Mouse (Mus musculus) heart, adult 9 months (tissue): ENCODE data around the gene Znhit2.
"Not testable (repeated sequence)": the region's sequence is repeated elsewhere in the genome, so short reads cannot be mapped to it uniquely, and the experiment has no call there.

Experiments
- DNase-seq, 2 experiments: peaks; one replicate each; pipeline ENCODE4 v3.0.0; 2022; ENCODE audit warnings: low spot score in 2 of 2

Gene Znhit2

DNA sequence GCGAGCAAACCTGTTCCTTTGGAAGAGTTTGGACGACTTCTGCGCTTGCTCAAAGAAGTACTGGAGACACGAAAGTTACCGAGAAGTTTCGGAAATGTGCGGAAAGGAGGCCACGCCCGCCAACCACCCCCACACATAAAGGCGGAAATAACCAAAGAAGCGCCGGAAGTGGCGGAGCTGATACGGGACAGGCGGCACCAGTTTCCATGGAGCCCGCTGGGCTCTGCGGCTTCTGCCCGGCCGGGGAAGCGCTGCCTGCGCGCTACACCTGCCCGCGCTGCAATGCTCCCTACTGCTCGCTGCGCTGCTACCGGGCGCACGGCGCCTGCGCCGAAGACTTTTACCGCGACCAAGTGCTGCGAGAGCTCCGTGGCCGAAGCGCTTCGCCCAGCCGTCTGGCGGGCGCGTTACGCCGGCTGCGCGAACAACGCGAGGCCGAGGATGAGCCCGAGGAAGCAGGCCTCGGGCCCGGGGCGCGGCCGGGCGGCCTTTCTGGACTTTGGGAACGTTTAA is at the start of gene Znhit2:
TSS of gene Znhit2 (plus strand) at position 172 of the 513 bp plus-strand sequence.
- DNase-seq: peak; percentile 94 to 97

DNA sequence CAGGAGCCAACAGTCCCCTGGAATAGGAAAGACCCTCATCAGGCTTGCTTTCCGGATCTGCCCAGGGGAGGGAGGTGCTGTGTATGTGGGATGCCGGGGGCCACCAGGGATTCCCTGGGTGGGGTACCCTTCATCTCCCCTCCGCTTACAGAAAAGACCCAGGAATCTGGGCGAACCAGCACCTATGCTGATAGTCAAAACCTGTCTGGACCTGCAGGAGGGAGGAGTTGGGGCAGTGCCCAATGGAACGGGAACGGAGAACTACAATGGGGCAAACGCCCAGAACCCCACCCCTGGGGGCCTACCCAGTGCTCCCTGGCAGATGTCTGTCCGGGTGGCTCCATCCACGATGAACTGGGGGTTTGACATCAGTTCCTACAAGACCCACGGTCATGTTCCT is 47.3 kb upstream of the Znhit2 start:
- DNase-seq: no peak

DNA sequence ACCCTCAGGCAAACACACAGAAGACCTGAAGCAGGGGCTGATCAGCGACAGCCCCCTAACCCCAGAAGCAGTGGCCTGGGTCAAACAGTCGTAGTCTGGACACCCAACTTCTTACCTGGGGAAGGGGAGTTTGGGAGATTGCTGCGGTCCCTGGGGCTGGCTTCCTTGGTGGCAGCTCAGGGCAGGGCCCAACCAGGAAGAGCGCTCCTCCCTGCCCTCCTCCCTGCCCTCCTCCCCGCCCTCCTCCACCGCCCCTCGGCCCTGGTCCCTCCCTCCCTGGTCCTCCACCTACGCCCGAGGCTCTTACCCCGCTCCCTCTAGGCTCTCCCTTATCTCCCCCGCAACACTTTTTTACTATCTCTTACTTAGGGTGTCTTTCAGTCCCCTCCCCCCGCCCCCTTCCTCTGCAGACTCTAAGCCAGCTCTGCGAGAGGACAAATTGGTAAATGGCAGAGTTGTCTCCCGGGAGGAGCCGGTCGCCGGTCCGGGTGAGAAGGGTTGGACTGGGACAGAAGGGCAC is 45.9 kb upstream of the Znhit2 start:
- DNase-seq: peak in 1 of 2 experiments; percentile 43

DNA sequence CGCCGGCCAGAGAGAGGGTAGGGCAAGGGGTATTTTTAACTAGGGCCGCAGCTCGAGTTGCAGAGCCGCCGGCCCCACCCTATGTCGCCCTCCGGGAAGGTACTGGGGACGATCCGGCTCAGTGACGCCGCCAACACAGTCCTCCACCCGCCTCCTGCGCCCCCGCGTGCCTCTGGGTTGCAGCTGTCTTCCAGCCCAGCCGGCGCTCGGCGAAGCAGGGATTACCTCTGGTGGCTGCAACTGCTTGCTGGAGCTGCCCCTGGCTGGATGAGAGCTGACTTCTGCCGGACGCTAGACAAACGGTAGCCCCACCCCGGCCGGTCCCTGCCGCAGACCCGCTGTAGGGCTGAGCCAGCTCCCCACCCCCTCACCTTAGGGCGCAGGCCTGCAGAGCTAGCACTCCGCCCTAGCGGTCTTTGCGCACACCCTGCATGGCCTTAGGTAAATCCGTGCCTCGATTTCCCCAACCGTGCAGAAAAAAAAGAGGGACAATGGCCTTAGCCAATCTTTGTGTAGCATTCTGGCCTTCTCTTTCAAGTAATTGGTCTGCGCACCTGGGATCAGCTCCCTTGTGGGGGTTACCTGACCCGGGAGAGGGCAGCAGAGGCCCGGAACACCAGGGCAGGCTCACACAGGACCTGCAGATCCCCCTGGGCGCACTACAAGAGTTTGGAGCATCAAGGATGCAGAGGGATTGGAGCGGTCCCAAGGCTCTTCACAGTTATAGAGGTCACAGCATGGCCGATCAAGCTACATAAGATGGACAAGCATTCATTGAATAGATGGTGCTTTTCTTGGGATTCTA is 45.3 kb upstream of the Znhit2 start, which contains the start of gene Capn1:
TSS of gene Capn1 (minus strand) at position 387 of the 805 bp plus-strand sequence.
- DNase-seq: peak; percentile 72 to 74

DNA sequence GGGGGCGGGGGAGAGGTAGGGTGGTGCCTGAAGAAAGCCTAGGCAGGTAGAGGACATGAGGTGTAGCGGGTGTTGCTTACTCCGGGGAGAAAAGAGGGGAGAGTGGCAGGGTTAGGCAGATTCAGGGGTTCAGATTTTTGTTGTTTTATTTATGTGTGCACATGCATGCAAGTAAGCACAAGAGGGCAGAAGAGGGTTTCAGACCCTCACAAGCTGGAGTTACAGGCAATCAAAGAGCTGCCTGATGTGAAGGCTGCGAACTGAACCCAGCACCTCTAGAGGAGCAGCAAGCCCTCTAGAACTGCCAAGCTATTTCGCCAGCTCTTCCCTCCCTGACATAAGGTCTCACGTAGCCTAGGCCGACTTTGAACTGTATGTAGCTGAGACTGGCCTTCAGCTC is 44.5 kb upstream of the Znhit2 start:
- DNase-seq: no peak

DNA sequence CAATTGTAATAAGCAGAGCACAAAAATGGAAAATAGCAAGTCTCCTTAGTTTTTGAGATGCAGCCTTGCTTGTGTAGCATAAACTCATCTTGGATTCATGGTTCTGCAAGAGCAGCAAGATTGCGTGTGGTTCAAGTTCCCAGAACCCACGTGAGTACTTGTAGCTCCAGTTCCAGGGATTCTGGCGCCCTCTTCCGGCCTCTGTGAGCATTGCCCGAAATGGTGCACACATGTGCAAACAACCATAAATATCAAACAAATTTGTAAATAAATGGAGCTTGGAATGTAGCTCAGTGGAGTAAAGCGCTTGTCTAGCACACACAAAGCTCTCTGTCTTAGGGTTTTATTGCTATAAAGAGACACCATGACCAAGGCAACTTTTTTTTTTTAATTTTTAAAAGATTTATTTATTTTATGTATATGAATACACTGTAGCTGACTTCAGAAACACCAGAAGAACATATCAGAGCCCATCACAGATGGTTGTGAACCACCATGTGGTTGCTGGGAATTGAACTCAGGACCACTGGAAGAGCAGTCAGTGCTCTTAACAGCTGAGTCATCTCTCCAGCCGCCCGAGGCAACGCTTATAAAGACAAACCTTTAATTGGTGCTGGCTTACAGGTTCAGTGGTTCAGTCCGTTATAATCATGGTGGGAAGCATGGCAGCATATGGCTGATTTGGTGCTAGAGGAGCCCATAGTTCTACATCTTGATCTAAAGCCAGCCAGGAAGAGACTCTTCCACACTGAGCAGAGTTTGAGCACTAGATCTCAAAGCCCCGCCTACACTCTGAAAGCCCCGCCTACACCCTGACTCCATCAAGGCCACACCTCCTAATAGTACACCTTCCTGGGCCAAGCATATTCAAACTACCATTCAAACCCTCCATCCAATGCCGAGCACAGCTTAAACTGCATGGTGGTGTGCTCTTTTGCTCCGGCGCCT is 42.6 kb upstream of the Znhit2 start:
- DNase-seq: peak; percentile 53 to 84

DNA sequence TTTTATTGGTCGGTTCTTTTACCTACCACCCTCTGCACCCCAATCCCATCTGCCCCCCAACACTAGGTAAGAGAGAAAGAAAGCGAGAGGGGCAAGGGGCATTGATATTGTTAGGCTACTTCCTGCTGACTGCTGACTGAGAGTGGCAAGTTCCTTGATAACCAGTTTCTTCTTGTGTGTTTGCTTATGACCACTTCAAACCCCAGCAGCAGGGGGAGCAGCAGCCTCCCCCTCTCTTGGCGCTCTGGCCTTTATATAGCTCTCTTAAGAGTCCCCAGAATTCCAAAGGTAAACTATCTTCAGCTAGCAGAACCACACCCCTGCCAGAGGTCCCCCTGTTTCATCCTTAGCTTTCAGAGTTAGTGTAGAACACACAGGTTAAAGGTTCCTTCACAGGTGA is 40.7 kb upstream of the Znhit2 start:
- no peak for DNase-seq

DNA sequence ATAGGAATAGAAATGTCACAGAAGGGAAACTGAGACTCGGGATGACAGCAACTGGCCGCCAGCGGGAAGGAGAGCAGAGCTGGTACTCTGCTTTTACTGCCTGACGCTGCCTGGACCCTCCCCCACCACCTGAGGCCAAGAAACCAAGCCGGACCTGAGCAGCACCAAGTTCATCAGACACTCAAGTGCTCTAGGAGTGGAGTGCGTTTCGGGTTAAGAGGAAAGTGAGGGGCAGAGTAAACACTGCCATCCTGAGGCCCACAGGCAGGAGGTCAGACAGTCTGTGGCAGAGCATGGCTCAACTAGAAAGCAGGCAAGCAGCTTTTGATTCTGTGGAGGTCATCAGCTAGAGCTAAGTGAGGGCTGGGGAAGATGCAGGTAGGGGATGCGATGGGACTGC is 37.9 kb upstream of the Znhit2 start:
- DNase-seq: no peak

DNA sequence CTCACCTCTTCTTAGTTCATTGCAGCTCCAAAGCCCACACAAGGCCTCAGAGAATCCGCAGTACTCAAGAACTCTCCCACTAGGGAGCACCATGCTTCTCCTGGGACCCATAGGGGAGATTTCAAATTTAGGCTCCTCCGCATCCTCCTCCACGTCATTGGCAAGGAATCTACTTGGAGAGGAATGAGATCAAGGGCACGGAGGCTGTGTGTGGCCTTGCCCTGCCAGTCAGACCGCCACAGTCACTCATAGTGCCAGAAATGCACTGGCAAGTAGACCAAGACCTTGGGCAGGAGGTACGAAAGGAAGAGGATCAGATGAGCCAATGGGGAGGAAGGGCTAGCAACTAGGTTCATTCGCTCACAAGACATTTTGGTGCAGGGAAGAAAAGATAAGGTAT is 37.1 kb upstream of the Znhit2 start:
- no peak for DNase-seq

DNA sequence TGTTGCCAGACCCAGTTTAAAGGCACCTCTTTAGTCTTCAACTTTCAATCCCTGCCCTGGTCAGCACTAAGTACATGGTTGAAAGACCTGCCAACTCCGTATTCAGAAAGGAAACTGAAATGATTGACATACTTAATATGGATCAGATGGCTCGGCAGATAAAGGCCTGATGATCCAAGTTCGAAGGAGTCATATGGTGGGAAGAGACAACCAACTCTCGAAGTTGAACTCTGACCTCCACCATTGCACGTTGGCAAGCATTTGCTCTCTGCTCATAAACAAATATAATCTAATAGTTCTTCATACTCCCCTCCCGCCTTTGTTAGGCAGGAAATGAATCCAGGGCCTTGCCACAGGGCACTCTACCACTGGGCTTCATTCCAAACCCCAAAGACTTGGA is 32.0 kb upstream of the Znhit2 start:
- DNase-seq: no peak

DNA sequence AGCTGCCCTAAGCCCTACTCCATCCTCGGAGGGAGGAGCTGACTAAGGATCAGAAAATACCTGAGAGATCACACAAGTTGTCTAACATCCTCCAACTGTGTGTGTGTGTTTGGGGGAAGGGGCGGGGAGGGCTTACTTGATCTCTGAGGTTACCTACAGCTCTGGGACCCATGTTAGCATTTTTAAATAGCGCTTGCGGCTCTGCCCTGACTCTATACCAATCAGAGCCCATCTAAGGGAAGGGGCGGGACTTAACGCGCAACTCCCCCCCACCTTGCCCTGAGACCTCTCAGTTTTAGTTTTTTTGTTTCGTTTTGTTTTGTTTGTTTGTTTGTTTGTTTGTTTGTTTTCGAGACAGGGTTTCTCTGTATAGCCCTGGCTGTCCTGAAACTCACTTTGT is 31.6 kb upstream of the Znhit2 start:
- DNase-seq: no peak

DNA sequence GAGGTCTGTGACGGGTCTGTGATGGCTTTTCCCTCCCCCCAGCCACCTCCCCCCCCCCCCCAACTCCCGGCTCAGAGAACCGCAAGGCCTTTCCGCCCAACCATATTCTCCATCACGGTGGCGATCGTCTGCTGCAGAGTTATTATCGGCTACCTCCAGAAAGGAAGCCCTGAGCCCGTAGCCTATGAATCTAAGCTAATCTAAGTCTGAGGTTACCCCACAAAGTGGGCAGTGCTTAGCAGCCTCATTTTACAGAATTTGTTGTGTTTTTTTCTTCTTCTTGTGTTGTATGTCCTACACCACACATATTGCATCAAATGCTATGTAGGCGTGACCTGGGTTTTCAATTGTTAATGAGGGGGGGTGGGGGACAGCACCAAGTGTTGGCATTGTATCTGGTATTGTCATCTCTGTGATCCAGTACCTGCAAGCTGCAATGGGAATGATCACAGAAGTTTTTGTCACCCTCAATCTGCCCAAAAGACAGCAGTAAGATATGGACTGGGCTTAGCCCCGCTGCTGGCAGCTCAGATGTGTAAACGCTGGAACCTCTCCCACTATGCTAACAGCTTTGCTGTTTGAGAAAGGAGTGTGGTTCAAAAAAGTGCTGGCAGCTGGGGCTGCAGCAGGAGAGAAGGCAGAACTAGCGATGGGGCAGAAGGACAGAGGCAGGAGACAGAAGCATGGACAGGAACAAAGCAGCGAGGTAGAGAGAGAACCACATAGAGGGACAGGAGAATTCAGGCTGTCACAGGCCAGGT is 30.3 kb upstream of the Znhit2 start:
- no peak for DNase-seq

DNA sequence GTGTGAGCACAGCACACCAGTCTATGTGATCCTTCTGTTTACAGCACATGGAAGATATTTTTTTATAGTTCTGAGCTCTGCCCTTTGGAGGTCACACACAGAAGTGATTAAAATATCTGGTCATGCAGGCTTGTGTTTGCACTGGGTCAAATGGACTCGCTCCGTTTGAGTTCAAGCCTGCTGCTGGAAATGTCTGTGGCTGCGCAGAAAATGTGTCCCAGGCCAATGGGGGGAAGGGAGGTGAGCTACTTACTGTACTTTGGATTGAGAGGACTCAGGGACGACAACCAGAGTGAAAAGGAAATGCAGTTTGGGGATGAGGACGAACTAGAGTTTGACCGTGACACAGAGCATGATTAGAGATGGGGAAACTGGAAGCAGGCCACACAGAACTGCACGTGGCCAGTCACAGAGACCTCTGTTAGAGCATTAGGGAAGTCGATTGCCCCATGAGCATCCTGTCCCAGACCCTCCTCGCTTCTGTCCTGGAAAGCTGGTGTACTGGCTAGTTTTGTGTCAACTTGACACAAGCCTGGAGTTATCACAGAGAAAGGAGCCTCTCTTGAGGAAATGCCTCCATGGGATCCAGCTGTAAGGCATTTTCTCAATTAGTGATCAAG is 24.9 kb upstream of the Znhit2 start:
- no peak for DNase-seq

DNA sequence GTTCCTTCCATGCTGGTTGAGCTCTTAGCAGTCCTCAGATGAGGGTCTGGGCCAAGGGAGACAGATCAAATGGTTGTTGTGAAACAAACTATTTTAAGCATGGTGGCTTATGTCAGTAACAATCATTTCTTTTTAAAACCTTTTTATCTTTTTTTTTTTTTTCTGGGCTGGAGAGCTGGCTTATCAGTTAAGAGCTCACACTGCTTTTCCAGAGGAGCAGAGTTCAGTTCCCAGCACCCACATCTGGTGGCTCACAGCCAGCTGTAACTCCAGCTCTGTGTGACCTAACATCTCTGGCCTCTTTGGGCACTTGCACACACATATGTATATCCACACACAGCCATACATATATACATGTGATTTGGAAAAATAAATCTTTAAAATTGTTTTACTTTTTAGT is 23.3 kb upstream of the Znhit2 start:
- DNase-seq: no peak

DNA sequence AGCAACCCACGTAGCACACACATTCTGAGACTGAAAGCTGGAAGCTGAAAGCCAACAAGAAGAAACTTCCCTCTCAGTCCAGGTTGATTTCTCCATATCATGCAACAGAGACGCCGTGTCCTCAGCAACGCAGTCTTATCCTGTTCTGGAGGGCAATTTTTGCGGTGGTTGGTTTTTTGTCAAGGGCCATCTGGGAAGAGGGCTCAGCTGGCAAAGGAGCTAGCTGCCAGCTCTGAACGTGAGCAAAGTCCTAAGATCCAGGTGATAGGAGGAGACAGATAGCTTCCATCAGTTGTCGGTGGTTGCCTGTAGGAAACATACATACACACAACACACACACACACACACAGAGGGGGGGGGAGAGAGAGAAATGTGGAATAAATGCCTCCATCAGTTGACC is 22.7 kb upstream of the Znhit2 start:
- DNase-seq: no peak

DNA sequence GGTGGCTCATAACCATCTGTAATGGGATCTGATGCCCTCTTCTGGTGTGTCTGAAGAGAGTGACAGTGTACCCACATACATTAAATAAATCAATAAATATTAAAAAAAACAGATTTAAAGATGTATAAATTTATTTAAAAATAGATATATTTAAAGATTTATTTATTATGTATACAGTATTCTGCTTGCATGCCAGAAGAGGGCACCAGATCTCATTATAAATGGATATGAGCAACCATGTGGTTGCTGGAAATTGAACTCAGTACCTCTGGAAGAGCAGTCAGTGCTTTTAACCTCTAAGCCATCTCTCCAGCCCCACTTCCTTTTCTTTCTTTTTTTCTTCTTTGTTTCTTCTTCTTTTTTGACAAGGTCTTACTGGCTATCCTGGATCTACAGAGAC is 21.0 kb upstream of the Znhit2 start:
- DNase-seq: no peak

DNA sequence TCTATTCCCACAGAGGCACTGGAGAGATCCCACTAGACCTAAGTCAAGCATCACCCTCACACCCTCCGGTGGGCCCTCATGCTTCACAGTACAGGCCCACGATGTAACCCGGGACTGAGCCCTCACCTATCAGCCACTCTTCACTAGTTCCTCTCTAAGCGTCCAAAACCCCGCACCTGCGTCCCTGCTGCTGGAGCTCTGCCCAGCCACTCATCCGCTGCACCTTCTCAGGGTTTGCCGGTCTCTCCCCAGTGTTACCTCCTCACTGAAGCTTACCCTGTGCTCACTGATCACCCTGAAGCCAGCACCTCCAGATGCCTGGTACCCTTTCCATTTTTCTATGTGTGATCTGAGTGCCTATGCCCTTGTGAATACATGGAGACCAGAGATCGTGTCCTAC is 18.7 kb upstream of the Znhit2 start:
- no peak for DNase-seq

DNA sequence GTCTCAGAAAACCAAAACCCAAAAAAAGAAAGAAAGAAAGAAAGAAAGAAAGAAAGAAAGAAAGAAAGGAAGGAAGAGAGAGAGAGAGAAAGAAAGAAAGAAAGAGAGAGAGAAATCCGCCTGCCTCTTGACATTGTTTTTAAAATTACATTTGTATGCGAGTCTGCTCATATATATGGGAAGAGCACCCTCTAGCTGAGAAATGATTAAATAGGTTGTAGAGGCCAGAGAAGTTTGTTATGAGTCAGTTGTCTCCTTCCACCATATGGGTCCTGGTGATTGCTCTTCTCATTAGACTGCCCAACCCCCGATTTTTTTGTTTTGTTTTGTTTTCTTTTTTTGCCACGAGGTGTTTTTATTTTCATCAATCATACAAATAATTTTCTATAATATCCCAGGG is 16.9 kb upstream of the Znhit2 start:
- not testable (repeated sequence) for DNase-seq

DNA sequence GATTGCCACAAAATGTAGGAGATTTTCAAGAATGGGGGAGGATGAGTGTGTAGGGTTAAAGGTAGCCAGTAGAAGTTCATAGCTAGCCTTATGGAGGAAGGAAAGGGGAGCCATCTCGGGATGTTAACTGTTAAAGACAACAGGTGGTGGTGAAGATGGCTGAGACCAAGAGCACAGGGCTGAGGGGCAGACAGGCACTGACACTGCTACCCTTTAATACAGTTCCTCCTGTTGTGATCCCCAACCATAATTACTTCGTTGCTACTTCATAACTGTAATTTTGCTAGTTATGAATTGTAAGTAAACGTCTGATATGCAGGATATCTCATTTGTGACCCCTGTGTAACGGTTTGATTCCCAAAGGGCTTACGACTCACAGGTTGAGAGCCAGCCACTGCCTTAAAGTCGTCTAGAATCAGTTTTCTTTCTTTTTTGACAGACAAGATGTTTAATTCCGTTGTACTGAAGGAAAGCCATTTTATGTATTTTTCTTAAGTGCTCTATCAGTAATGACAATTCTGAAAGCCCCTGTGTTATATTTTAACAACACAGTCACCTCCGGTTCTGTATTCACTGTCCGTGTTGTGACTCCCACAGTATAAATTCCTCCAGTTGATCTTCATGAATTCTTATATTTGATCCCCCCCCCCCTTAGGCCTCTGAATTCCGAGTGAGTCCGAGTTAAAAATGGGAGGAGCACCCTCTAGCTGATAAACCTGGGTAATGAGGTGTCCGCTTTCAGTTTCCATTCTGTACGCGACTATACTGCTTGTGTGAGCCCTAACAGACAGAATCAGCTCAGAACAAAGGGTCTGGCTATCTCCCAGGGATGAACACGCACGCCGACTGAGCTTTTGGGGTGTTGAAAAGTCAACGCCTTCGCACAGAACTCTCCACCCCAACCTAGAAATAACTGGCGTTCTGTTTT is 15.4 kb upstream of the Znhit2 start:
- DNase-seq: no peak
